Mouse (Mus musculus) induced T-regulatory cell, adult 2 months (primary cell): ENCODE data around the gene Eqtn.

Experiments
- DNase-seq: peaks from one replicate; pipeline ENCODE4 v3.0.0-alpha.2; 2012; ENCODE audit warnings: low read depth

Eqtn gene

DNA sequence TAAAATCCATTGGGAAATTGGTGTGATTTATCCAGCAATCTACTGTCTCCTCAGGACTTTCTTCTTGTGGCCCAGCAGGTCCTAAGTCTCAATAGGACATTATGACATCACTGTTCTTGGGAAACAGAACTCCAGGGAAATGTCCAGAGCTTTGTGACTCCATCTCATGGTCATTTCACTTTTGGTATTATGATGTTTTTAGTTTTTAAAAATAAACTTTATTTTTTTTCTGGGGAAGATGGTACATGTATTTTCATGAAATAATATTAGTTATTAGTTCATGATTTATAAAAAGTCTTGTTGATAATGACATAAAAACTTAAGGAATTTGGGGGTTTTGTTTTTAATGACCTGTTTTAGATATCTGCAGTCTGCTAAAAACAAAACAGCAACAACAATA lies at the start of gene Eqtn:
TSS of gene Eqtn (minus strand) at position 101 of the 400 bp plus-strand sequence.
- no peak for DNase-seq

DNA sequence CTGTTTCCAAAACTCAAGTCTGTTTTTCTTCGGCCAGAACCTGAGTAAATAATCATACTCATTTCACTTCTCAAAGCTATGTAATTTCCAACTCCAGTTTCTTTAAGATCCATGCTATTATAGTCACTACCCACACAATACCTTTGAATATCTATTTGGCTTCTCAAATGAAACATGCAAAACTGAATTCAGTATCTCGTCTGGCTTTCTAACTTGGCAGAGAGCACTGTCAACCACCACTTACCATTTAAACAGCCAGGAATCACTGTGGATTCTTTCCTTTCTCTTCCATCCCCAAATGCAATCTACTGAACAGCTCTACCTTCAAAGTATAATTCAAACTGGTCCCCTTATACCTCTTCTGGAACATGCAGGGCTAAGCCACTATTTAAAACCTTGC lies 44.7 kb upstream of the Eqtn start:
- DNase-seq, result no peak

DNA sequence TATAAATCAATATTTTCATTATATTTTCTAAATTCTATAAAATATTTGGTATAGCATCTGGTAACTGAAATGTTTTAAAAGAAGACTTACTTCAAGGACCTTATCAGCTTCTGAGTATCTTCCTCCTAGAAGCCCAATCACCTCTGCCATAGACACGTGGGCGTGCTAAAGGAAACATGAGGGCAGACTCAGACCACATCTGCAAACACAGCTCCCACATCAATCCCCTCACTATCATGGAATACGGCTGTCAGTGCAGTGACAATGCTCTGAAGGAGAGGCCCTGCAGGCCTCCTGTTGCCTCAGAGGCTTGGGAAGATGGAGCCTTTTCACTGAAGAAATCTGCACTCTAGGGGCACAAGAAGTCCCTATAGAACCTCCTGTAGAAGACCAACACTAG lies 24.1 kb upstream of the Eqtn start:
- no peak for DNase-seq

DNA sequence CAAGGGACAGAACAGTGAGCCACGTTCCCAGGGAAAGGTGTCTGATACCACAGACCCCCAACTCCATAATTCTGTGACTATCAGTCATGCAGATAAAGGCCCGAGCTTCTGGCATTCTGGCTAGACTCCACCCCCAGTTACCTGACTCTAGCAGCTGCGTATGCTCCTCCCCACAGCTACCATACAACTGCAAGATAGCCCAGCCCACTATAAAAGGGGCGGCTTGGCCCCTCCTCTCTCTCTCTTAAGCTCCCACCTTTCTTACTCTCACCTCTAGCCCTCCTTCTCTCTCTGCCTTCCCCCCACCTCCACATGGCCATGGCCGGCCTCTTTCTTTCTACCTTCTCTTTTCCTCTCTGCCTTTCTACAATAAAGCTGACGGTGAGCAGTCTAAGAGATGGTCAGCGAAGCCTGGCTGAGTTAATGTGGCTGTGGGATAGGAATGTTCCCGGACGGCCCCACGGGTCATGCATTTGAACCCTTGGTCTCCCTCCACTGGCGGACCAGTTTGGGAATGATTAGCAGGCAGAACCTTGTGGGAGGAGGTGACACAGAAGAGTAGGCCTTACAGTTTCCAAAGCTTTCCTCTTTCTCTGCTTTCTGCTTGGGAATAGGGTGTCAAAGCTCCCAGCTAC lies 12.7 kb upstream of the Eqtn start:
- no peak for DNase-seq

DNA sequence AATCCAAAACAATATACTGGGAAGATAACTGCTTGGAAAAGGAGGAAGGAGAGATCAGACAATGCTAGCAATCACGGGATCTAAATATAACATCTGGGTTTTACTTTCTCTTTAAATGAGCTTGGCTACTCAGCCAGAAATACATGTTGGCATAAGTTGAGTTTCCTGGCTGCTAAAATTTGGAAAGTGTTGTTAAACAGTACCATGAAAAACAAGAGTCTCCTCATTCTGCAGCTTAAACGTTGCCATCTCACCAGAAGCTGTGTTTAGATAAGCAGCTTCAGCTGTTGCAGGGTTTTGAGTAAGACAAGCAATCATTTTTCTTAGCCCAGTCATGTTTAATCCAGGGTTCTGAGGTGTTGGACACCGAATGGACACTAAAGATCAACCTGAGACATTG lies 26.9 kb downstream of the Eqtn start:
- DNase-seq, result no peak

DNA sequence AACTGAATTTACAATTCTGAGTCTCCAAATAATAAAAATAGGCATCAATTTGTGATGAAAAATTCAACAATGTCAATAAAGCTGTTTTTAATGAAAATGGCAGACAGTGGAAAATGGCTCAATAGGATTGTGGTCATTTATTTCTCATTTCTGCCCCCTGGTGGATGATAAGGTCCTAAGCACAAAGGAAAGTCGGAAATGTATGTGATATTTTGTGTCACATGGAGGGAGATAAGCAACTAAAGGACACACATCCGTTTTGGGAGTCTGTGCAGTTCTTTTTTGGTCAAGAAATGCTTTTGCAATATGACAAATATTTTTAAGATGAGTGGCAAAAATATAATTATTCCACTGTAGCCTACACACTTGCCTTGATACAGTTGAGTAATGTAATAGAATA lies 27.9 kb downstream of the Eqtn start:
- DNase-seq, result peak; percentile 29
